Mouse (Mus musculus) cerebral cortex, adult 2 months (tissue): Measurements from ENCODE around the gene Wdr81.

ENCODE experiments used
- WGBS: fragments of 180-500 bp; shearing (Covaris S2); methylation state at CpG from one replicate; pipeline ENCODE4 v1.1.7; 2018; 5-methylcytosine and 5-hydroxymethylcytosine counted together

The Wdr81 gene

GRCm38 (mm10) chr11:75438194-75438593 lies 16.3 kb downstream of the Wdr81 start:
- 87% methylated on average over 13 of the region's 13 CpGs for WGBS

- 87% methylated on average over 5 of the region's 5 CpGs for WGBS
Observed at GRCm38 (mm10) chr11:75434138-75434537, 20.4 kb downstream of the Wdr81 start.

GRCm38 (mm10) chr11:75431307-75431706 lies 23.2 kb downstream of the Wdr81 start:
- WGBS: 24% methylated on average over 11 of the region's 11 CpGs

GRCm38 (mm10) chr11:75429019-75429705 lies 25.4 kb downstream of the Wdr81 start:
- WGBS: 87% methylated on average over 9 of the region's 9 CpGs

- 94% methylated on average over 3 of the region's 3 CpGs for WGBS
Observed at GRCm38 (mm10) chr11:75424459-75424858, 30.1 kb downstream of the Wdr81 start.

GRCm38 (mm10) chr11:75424033-75424432 lies 30.5 kb downstream of the Wdr81 start:
- WGBS: 95% methylated on average over 9 of the region's 9 CpGs

GRCm38 (mm10) chr11:75423091-75423490 lies 31.4 kb downstream of the Wdr81 start:
- 99% methylated on average over 3 of the region's 3 CpGs for WGBS

GRCm38 (mm10) chr11:75422013-75422792 lies 32.3 kb downstream of the Wdr81 start, which contains the start of gene Serpinf1:
Serpinf1 (minus strand) TSS chr11:75422701.
- WGBS: 74% methylated on average over 10 of the region's 10 CpGs

GRCm38 (mm10) chr11:75421375-75422012 lies 33.0 kb downstream of the Wdr81 start:
- WGBS: 60% methylated on average over 6 of the region's 6 CpGs

GRCm38 (mm10) chr11:75420810-75421374 lies 33.6 kb downstream of the Wdr81 start:
- 62% methylated on average over 5 of the region's 5 CpGs for WGBS

GRCm38 (mm10) chr11:75420037-75420436 lies 34.5 kb downstream of the Wdr81 start:
- WGBS: 88% methylated on average over 7 of the region's 7 CpGs

GRCm38 (mm10) chr11:75415994-75416393 lies 38.5 kb downstream of the Wdr81 start:
- 88% methylated on average over 13 of the region's 13 CpGs for WGBS

- 43% methylated on average over 7 of the region's 7 CpGs for WGBS
Observed at GRCm38 (mm10) chr11:75415096-75415495, 39.4 kb downstream of the Wdr81 start.

- 94% methylated on average over 7 of the region's 7 CpGs for WGBS
Observed at GRCm38 (mm10) chr11:75410591-75410990, 43.9 kb downstream of the Wdr81 start.

- WGBS: 82% methylated on average over 17 of the region's 17 CpGs
Observed at GRCm38 (mm10) chr11:75409679-75410575, 44.6 kb downstream of the Wdr81 start.

GRCm38 (mm10) chr11:75406865-75407264 lies 47.7 kb downstream of the Wdr81 start:
- WGBS: 62% methylated on average over 3 of the region's 3 CpGs

- 72% methylated on average over 4 of the region's 4 CpGs for WGBS
Observed at GRCm38 (mm10) chr11:75406104-75406503, 48.4 kb downstream of the Wdr81 start.

- 94% methylated on average over 6 of the region's 6 CpGs for WGBS
Observed at GRCm38 (mm10) chr11:75404801-75405200, 49.7 kb downstream of the Wdr81 start.

- WGBS: 81% methylated on average over 6 of the region's 6 CpGs
Observed at GRCm38 (mm10) chr11:75403301-75404052, 51.0 kb downstream of the Wdr81 start.

- whole genome bisulfite sequencing: 31% methylated on average over 5 of the region's 5 CpGs
Observed at GRCm38 (mm10) chr11:75402271-75402690, 52.2 kb downstream of the Wdr81 start.
